Comparison of ENCODE assay signal across 16 mouse cellular contexts in the genomic region with DNA sequence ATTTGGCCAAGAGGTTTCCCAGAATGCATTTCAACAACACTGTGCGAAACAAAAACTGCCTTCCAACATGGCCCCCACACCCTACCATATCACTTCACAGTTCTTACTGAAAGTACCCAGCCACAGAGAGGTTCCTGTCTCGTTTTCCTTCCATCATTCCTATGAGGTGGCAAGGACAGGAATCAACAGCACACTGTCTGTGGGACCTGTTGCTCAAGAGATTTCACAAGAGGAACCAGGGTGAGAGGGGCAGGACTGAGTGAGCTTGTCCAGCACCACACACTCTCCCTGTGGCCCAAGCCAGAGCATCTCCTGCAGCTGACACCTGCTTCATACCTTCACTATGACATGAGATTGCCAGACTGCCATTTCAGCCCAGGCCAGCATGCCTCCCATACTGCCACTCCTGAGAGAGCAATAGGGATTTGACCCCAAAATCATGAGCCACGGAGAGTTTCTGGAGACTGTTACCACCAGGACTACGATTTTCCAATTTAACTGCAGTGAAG. TPM values are rescaled to one million over a fixed set of nuclear protein-coding genes. Genes with fewer than 3 reads are reported as not detected.
DNase-seq lines count a peak whose midpoint lies in the region; ATAC-seq and TF ChIP-seq lines count a peak whose summit lies in the region.
"Had no signal": no experiment of that assay in that cellular context is flagged by ENCODE, and none has a peak within 500 bp of the region (broad histone marks: within the 10 kb centered on the region; RNA-seq: fewer than 3 reads in every experiment).

No protein-coding gene starts in this region.

- no peak overlapping the region for H3K9ac ChIP-seq in hindbrain, embryonic 12.5 days
- H3K9ac ChIP-seq in midbrain, embryonic 12.5 days (replicated peaks) = no peak overlapping the region; the same call in 1 of the 2 replicates
- H3K9ac ChIP-seq: limb, embryonic 15.5 days; stomach, embryonic 15.5 days had no signal

- DNase-seq in layer of hippocampus, adult 2 months (ENCODE audit: low spot score in 2 of 2) = no peak
- DNase-seq in layer of hippocampus, adult 18-20 months (ENCODE audit: low spot score in 2 of 2) = no peak
- DNase-seq in adrenal gland, postnatal 25 days = no peak
- no peak for DNase-seq in heart, postnatal 14 days
- no peak for DNase-seq in cerebellum, postnatal 36 days
- DNase-seq: adrenal gland, postnatal 10 days; B cell, adult 2 months; cerebellum, adult 8-10 months; gastrocnemius, postnatal 36 days; kidney, postnatal 36 days; right cerebral cortex, adult 18-20 months had no signal

- peaks cover 55% of the 10 kb centered on the region for H3K4me1 ChIP-seq in hindbrain, embryonic 12.5 days
- peaks cover 52% of the 10 kb centered on the region for H3K4me1 ChIP-seq in midbrain, embryonic 12.5 days

- H3K27me3 ChIP-seq in hindbrain, embryonic 12.5 days = peaks cover 6% of the 10 kb centered on the region; the same call in 1 of the 2 replicates
- peaks cover 7% of the 10 kb centered on the region; the same call in 1 of the 2 replicates for H3K27me3 ChIP-seq in midbrain, embryonic 12.5 days
- H3K27me3 ChIP-seq: limb, embryonic 15.5 days; stomach, embryonic 15.5 days had no signal

- H3K27ac ChIP-seq in layer of hippocampus, adult 2 months = peak overlapping the region; percentile 96
- H3K27ac ChIP-seq in hindbrain, embryonic 12.5 days = peak overlapping the region; percentile 62; the same call in 1 of the 2 replicates
- H3K27ac ChIP-seq in midbrain, embryonic 12.5 days (replicated peaks) = peak overlapping the region; percentile 69
- H3K27ac ChIP-seq: limb, embryonic 15.5 days; stomach, embryonic 15.5 days had no signal

- no peaks in the 10 kb centered on the region for H3K9me3 ChIP-seq in hindbrain, embryonic 12.5 days (replicated peaks)
- no peaks in the 10 kb centered on the region for H3K9me3 ChIP-seq in midbrain, embryonic 12.5 days
- H3K9me3 ChIP-seq: limb, embryonic 15.5 days; stomach, embryonic 15.5 days had no signal

- H3K36me3 ChIP-seq in hindbrain, embryonic 12.5 days = no peaks in the 10 kb centered on the region
- no peaks in the 10 kb centered on the region for H3K36me3 ChIP-seq in midbrain, embryonic 12.5 days
- H3K36me3 ChIP-seq: limb, embryonic 15.5 days; stomach, embryonic 15.5 days had no signal

- intact Hi-C loops in heart, postnatal 14 days (cut with DNase I) = no loop called here

- TF ChIP-seq CTCF in layer of hippocampus, adult 2 months (conservative IDR thresholded peaks at IDR 0.05) = no peak

- 55% methylated on average over 4 of the region's 4 CpGs for WGBS in hindbrain, embryonic 12.5 days
- WGBS in midbrain, embryonic 12.5 days = 61% methylated on average over 4 of the region's 4 CpGs

- no peak overlapping the region for H3K4me3 ChIP-seq in layer of hippocampus, adult 2 months
- H3K4me3 ChIP-seq in hindbrain, embryonic 12.5 days = no peak overlapping the region
- no peak overlapping the region for H3K4me3 ChIP-seq in midbrain, embryonic 12.5 days
- H3K4me3 ChIP-seq: limb, embryonic 15.5 days; stomach, embryonic 15.5 days had no signal

- peak; percentile 49 for ATAC-seq in common myeloid progenitor, adult 5-6 weeks (replicated peaks; ENCODE audit: low read depth, poor library complexity, severe bottlenecking)
- peak; percentile 24 for ATAC-seq in hindbrain, embryonic 12.5 days (ENCODE audit: low FRiP score)
- ATAC-seq in midbrain, embryonic 12.5 days (ENCODE audit: low FRiP score, low read depth) = peak; percentile 32; the same call in 1 of the 2 replicates

- H3K4me2 ChIP-seq in hindbrain, embryonic 12.5 days (replicated peaks) = 0 out of 2 replicates have a peak overlapping the region, but pooled peaks have one; percentile 15
- H3K4me2 ChIP-seq in midbrain, embryonic 12.5 days (replicated peaks) = 0 out of 2 replicates have a peak overlapping the region, but pooled peaks have one; percentile 1
- H3K4me2 ChIP-seq: limb, embryonic 15.5 days; stomach, embryonic 15.5 days had no signal

RNA-seq across cellular contexts. Expression of gene Ccdc88c, which starts 39.0 kb away (rescaled TPM):
- total RNA-seq in layer of hippocampus, adult 2 months (2021) = 10 to 100 TPM; 24.3 to 33.7 TPM
- total RNA-seq in layer of hippocampus, adult 18-20 months (2021) = 10 to 100 TPM; 27.0 to 30.6 TPM
- 62.4 and 74.6 TPM in 2 replicates for total RNA-seq in common myeloid progenitor, adult 5-6 weeks (2017)
- 15.0 and 17.7 TPM in 2 replicates for polyA plus RNA-seq in hindbrain, embryonic 12.5 days (2016; fragmentation: Nextera tagmentation; extraction: Ambion mirVana)
- 17.1 and 19.6 TPM in 2 replicates for polyA plus RNA-seq in midbrain, embryonic 12.5 days (2016; fragmentation: Nextera tagmentation; extraction: Ambion mirVana)
- 2.3 and 4.6 TPM in 2 replicates for total RNA-seq in adrenal gland, postnatal 25 days (2021)
- 1 to 10 TPM; 9.6 to 9.7 TPM for total RNA-seq in heart, postnatal 14 days (2021)
